Mouse (Mus musculus): ENCODE data around the gene Capn7. TPM values are rescaled to one million over a fixed set of nuclear protein-coding genes. Genes with fewer than 3 reads are reported as not detected.

The Capn7 gene
- total and polyA plus RNA-seq, 2 experiments from 2014 or later = 33.8 to 34.0 TPM

- no peak for ATAC-seq (ENCODE audit: insufficient read depth, low read depth)
- peaks cover 75% of the 10 kb centered on the region for H3K4me1 ChIP-seq (ENCODE audit: control insufficient read depth, insufficient read depth)
Observed at GRCm38 (mm10) chr14:31410123-31410724, 73.8 kb downstream of the Capn7 start.

GRCm38 (mm10) chr14:31410737-31411136 is 74.3 kb downstream of the Capn7 start:
- DNase-seq (ENCODE audit: low spot score) = no peak
- peak overlapping the region; percentile 13; the same call in 1 of the 2 replicates for H3K27ac ChIP-seq (ENCODE audit: low read depth)
- no peak overlapping the region for H3K4me2 ChIP-seq (ENCODE audit: low read depth, low read length)
- no peak overlapping the region for H3K9ac ChIP-seq (replicated peaks; ENCODE audit: low read depth, low read length)
- ATAC-seq (ENCODE audit: insufficient read depth, low read depth) = no peak
- no peaks in the 10 kb centered on the region for H3K27me3 ChIP-seq (ENCODE audit: control insufficient read depth, insufficient read depth, low read length)
- peaks cover 12% of the 10 kb centered on the region; the same call in 1 of the 2 replicates for H3K36me3 ChIP-seq (replicated peaks; ENCODE audit: control insufficient read depth, insufficient read depth, low read length)
- no peaks in the 10 kb centered on the region for H3K9me3 ChIP-seq (replicated peaks; ENCODE audit: control insufficient read depth, low read length)
- WGBS = 63% methylated on average over 4 of the region's 4 CpGs
- H3K4me1 ChIP-seq (ENCODE audit: control insufficient read depth, insufficient read depth) = peaks cover 75% of the 10 kb centered on the region
- H3K4me3 ChIP-seq (ENCODE audit: low read depth, low read length) = no peak overlapping the region
- no peak for TF ChIP-seq EP300 (IDR thresholded peaks at IDR 0.05; ENCODE audit: low read depth)
- TF ChIP-seq CTCF (IDR thresholded peaks at IDR 0.05; ENCODE audit: low read depth) = no peak

More at GRCm38 (mm10) chr14:31410123-31410724, 73.8 kb downstream of the Capn7 start:
- 82% methylated on average over 8 of the region's 9 CpGs for WGBS
- no peak overlapping the region for H3K4me2 ChIP-seq (ENCODE audit: low read depth, low read length)
- peak overlapping the region; percentile 13; the same call in 1 of the 2 replicates for H3K27ac ChIP-seq (ENCODE audit: low read depth)
- no peak overlapping the region for H3K4me3 ChIP-seq (ENCODE audit: low read depth, low read length)
- H3K27me3 ChIP-seq (ENCODE audit: control insufficient read depth, insufficient read depth, low read length) = no peaks in the 10 kb centered on the region
- H3K36me3 ChIP-seq (replicated peaks; ENCODE audit: control insufficient read depth, insufficient read depth, low read length) = peaks cover 12% of the 10 kb centered on the region; the same call in 1 of the 2 replicates
- no peak for DNase-seq (ENCODE audit: low spot score)
- H3K9me3 ChIP-seq (replicated peaks; ENCODE audit: control insufficient read depth, low read length) = no peaks in the 10 kb centered on the region
- TF ChIP-seq CTCF (IDR thresholded peaks at IDR 0.05; ENCODE audit: low read depth) (no peak), EP300 (IDR thresholded peaks at IDR 0.05; ENCODE audit: low read depth) (no peak)
- no peak overlapping the region for H3K9ac ChIP-seq (replicated peaks; ENCODE audit: low read depth, low read length)

GRCm38 (mm10) chr14:31412651-31413056 is 76.2 kb downstream of the Capn7 start:
- H3K9ac ChIP-seq (replicated peaks; ENCODE audit: low read depth, low read length) = no peak overlapping the region
- H3K27ac ChIP-seq (ENCODE audit: low read depth) = peak overlapping the region; percentile 40

GRCm38 (mm10) chr14:31413475-31414086 is 77.1 kb downstream of the Capn7 start:
- Histone ChIP-seq H3K27me3 (ENCODE audit: control insufficient read depth, insufficient read depth, low read length) (no peaks in the 10 kb centered on the region), H3K4me3 (ENCODE audit: low read depth, low read length) (no peak overlapping the region), H3K4me1 (ENCODE audit: control insufficient read depth, insufficient read depth) (peaks cover 65% of the 10 kb centered on the region), H3K27ac (ENCODE audit: low read depth) (peak overlapping the region; percentile 83), H3K9me3 (replicated peaks; ENCODE audit: control insufficient read depth, low read length) (no peaks in the 10 kb centered on the region), H3K4me2 (ENCODE audit: low read depth, low read length) (no peak overlapping the region), H3K36me3 (replicated peaks; ENCODE audit: control insufficient read depth, insufficient read depth, low read length) (peaks cover 12% of the 10 kb centered on the region; the same call in 1 of the 2 replicates), H3K9ac (replicated peaks; ENCODE audit: low read depth, low read length) (no peak overlapping the region)
- WGBS = 64% methylated on average over 6 of the region's 6 CpGs
- no peak for TF ChIP-seq EP300 (IDR thresholded peaks at IDR 0.05; ENCODE audit: low read depth)
- TF ChIP-seq CTCF (IDR thresholded peaks at IDR 0.05; ENCODE audit: low read depth) = no peak
- DNase-seq (ENCODE audit: low spot score) = no peak
- no peak for ATAC-seq (ENCODE audit: insufficient read depth, low read depth)

More at GRCm38 (mm10) chr14:31412651-31413056, 76.2 kb downstream of the Capn7 start:
- DNase-seq (ENCODE audit: low spot score) = no peak
- WGBS = 58% methylated on average over 10 of the region's 10 CpGs
- TF ChIP-seq EP300 (IDR thresholded peaks at IDR 0.05; ENCODE audit: low read depth) = no peak
- TF ChIP-seq CTCF (IDR thresholded peaks at IDR 0.05; ENCODE audit: low read depth) = no peak
- no peak overlapping the region for H3K4me2 ChIP-seq (ENCODE audit: low read depth, low read length)
- no peaks in the 10 kb centered on the region for H3K27me3 ChIP-seq (ENCODE audit: control insufficient read depth, insufficient read depth, low read length)
- ATAC-seq (ENCODE audit: insufficient read depth, low read depth) = no peak
- peaks cover 71% of the 10 kb centered on the region for H3K4me1 ChIP-seq (ENCODE audit: control insufficient read depth, insufficient read depth)
- H3K36me3 ChIP-seq (replicated peaks; ENCODE audit: control insufficient read depth, insufficient read depth, low read length) = peaks cover 12% of the 10 kb centered on the region; the same call in 1 of the 2 replicates
- no peaks in the 10 kb centered on the region for H3K9me3 ChIP-seq (replicated peaks; ENCODE audit: control insufficient read depth, low read length)
- no peak overlapping the region for H3K4me3 ChIP-seq (ENCODE audit: low read depth, low read length)

GRCm38 (mm10) chr14:31414235-31414966 is 78.0 kb downstream of the Capn7 start:
- H3K4me2 ChIP-seq (ENCODE audit: low read depth, low read length) = no peak overlapping the region; the same call in 1 of the 2 replicates
- 55% methylated on average over 10 of the region's 10 CpGs for WGBS

More at GRCm38 (mm10) chr14:31414235-31414966, 78.0 kb downstream of the Capn7 start:
- TF ChIP-seq CTCF (IDR thresholded peaks at IDR 0.05; ENCODE audit: low read depth) (no peak), EP300 (IDR thresholded peaks at IDR 0.05; ENCODE audit: low read depth) (0 out of 2 replicates have a peak, but pooled peaks have one; percentile 7)
- no peak overlapping the region for H3K9ac ChIP-seq (replicated peaks; ENCODE audit: low read depth, low read length)
- H3K36me3 ChIP-seq (replicated peaks; ENCODE audit: control insufficient read depth, insufficient read depth, low read length) = peaks cover 12% of the 10 kb centered on the region; the same call in 1 of the 2 replicates
- DNase-seq (ENCODE audit: low spot score) (no peak), ATAC-seq (ENCODE audit: insufficient read depth, low read depth) (no peak; the same call in 1 of the 2 replicates)
- no peaks in the 10 kb centered on the region for H3K9me3 ChIP-seq (replicated peaks; ENCODE audit: control insufficient read depth, low read length)
- H3K4me1 ChIP-seq (ENCODE audit: control insufficient read depth, insufficient read depth) = peaks cover 62% of the 10 kb centered on the region
- H3K27me3 ChIP-seq (ENCODE audit: control insufficient read depth, insufficient read depth, low read length) = no peaks in the 10 kb centered on the region
- peak overlapping the region; percentile 83 for H3K27ac ChIP-seq (ENCODE audit: low read depth)
- H3K4me3 ChIP-seq (ENCODE audit: low read depth, low read length) = no peak overlapping the region
